Mouse (Mus musculus): Measurements from ENCODE around the gene Pkhd1.

- TF ChIP-seq CTCF (IDR thresholded peaks at IDR 0.05; ENCODE audit: low read depth) (no peak), EP300 (IDR thresholded peaks at IDR 0.05; ENCODE audit: low read depth) (no peak)
Measured at GRCm38 (mm10) chr1:20135065-20135618, 482.7 kb downstream of the Pkhd1 start.
